Mouse (Mus musculus): ENCODE results near the gene Wdr25. TPM values are rescaled to one million over a fixed set of nuclear protein-coding genes. Genes with fewer than 3 reads are reported as not detected.

The Wdr25 gene
- polyA plus RNA-seq, 1 experiment: not detected

- Histone ChIP-seq H3K4me1 (ENCODE audit: control insufficient read depth, insufficient read depth, low read length) (peaks cover 30% of the 10 kb centered on the region), H3K27ac (ENCODE audit: insufficient read depth, low read depth, low read length) (no peak overlapping the region), H3K4me3 (ENCODE audit: insufficient read depth, low read depth, low read length) (no peak overlapping the region)
- WGBS: 77% methylated on average over 7 of the region's 7 CpGs
- TF ChIP-seq POLR2A (IDR thresholded peaks at IDR 0.05; ENCODE audit: insufficient read depth, low read depth, low read length) (no peak), CTCF (IDR thresholded peaks at IDR 0.05; ENCODE audit: insufficient read depth, low read depth, low read length) (no peak)
Measured at GRCm38 (mm10) chr12:109068738-109069137, 175.3 kb downstream of the Wdr25 start.

- H3K27ac ChIP-seq (ENCODE audit: insufficient read depth, low read depth, low read length): no peak overlapping the region
- no peak overlapping the region for H3K4me3 ChIP-seq (ENCODE audit: insufficient read depth, low read depth, low read length)
- 87% methylated on average over 2 of the region's 2 CpGs for WGBS
- peaks cover 28% of the 10 kb centered on the region for H3K4me1 ChIP-seq (ENCODE audit: control insufficient read depth, insufficient read depth, low read length)
- TF ChIP-seq CTCF (IDR thresholded peaks at IDR 0.05; ENCODE audit: insufficient read depth, low read depth, low read length) (no peak), POLR2A (IDR thresholded peaks at IDR 0.05; ENCODE audit: insufficient read depth, low read depth, low read length) (no peak)
Measured at GRCm38 (mm10) chr12:109069751-109070150, 176.3 kb downstream of the Wdr25 start.

- WGBS: 74% methylated on average over 13 of the region's 13 CpGs
- no peak overlapping the region for H3K4me3 ChIP-seq (ENCODE audit: insufficient read depth, low read depth, low read length)
- TF ChIP-seq CTCF (IDR thresholded peaks at IDR 0.05; ENCODE audit: insufficient read depth, low read depth, low read length): no peak
- no peak for TF ChIP-seq POLR2A (IDR thresholded peaks at IDR 0.05; ENCODE audit: insufficient read depth, low read depth, low read length)
- H3K27ac ChIP-seq (ENCODE audit: insufficient read depth, low read depth, low read length): no peak overlapping the region
- peaks cover 20% of the 10 kb centered on the region for H3K4me1 ChIP-seq (ENCODE audit: control insufficient read depth, insufficient read depth, low read length)
Measured at GRCm38 (mm10) chr12:109071248-109071647, 177.8 kb downstream of the Wdr25 start.

- no peak overlapping the region for H3K27ac ChIP-seq (ENCODE audit: insufficient read depth, low read depth, low read length)
- TF ChIP-seq CTCF (IDR thresholded peaks at IDR 0.05; ENCODE audit: insufficient read depth, low read depth, low read length) (no peak), POLR2A (IDR thresholded peaks at IDR 0.05; ENCODE audit: insufficient read depth, low read depth, low read length) (no peak)
- H3K4me3 ChIP-seq (ENCODE audit: insufficient read depth, low read depth, low read length): no peak overlapping the region
- 65% methylated on average over 6 of the region's 6 CpGs for WGBS
- H3K4me1 ChIP-seq (ENCODE audit: control insufficient read depth, insufficient read depth, low read length): peaks cover 4% of the 10 kb centered on the region
Measured at GRCm38 (mm10) chr12:109074106-109074505, 180.7 kb downstream of the Wdr25 start.

DNA sequence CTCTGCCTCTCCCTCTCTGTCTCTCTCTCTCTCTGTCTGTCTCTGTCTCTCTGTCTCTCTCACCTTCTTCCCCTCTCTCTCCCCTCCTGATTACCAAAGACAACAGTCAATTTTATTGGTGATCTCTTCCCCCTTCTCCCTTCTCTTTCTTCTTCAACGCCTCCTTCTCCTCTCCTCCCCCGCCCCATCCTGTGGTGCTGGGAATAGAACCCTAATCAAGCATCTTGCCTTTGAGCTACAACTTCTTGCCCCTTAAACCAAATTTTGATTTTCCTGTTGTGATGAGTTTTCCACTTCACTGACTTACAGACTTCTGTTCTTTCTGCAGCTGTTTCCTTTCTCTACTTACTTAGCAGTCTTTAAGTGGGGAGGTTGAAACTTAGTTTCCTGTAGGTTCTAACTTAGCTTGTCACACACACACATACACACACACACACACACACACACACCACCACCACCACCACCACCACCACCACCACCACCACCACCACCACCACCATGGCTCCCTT lies 181.4 kb downstream of the Wdr25 start:
- peaks cover 4% of the 10 kb centered on the region for H3K4me1 ChIP-seq (ENCODE audit: control insufficient read depth, insufficient read depth, low read length)
- TF ChIP-seq POLR2A (IDR thresholded peaks at IDR 0.05; ENCODE audit: insufficient read depth, low read depth, low read length) (no peak), CTCF (IDR thresholded peaks at IDR 0.05; ENCODE audit: insufficient read depth, low read depth, low read length) (no peak)
- H3K4me3 ChIP-seq (ENCODE audit: insufficient read depth, low read depth, low read length): no peak overlapping the region
- WGBS: 77% methylated on average over 2 of the region's 2 CpGs
- H3K27ac ChIP-seq (ENCODE audit: insufficient read depth, low read depth, low read length): no peak overlapping the region

DNA sequence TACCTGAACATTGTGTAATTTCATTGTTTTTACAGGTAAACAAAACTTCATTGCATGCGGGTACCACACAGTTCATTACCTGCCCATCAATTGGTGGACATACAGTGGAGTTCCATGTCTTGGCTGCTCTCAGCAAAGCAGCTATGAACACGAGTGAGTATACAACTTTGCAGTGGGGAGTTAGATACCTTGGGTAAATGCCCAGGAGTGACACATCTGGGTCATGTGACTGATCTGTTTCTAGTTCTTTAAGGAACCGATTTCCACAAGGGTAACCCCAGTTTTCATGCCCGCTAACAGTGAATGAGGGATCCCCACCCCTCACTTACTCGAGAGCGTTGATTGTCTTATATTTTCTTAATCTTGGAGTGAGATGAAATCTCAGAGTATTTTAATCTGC lies 183.6 kb downstream of the Wdr25 start:
- no peak for TF ChIP-seq CTCF (IDR thresholded peaks at IDR 0.05; ENCODE audit: insufficient read depth, low read depth, low read length)
- no peak for TF ChIP-seq POLR2A (IDR thresholded peaks at IDR 0.05; ENCODE audit: insufficient read depth, low read depth, low read length)
- no peak overlapping the region for H3K4me3 ChIP-seq (ENCODE audit: insufficient read depth, low read depth, low read length)
- H3K27ac ChIP-seq (ENCODE audit: insufficient read depth, low read depth, low read length): no peak overlapping the region
- peaks cover 4% of the 10 kb centered on the region for H3K4me1 ChIP-seq (ENCODE audit: control insufficient read depth, insufficient read depth, low read length)
- 87% methylated on average over 6 of the region's 6 CpGs for WGBS

Other genes with a start within 250 kb of the Wdr25 start
- not detected in 2 replicates for gene Degs2, start 191.3 kb upstream of the Wdr25 start, polyA plus RNA-seq (2012; ENCODE audit: insufficient read depth, insufficient read length, low replicate concordance, missing spikeins)
- gene Yy1, start 100.7 kb upstream of the Wdr25 start, polyA plus RNA-seq (2012; ENCODE audit: insufficient read depth, insufficient read length, low replicate concordance, missing spikeins): 177 TPM in 1 of 2 replicates, not detected in the other
- gene Slc25a29, start 57.7 kb upstream of the Wdr25 start, polyA plus RNA-seq (2012; ENCODE audit: insufficient read depth, insufficient read length, low replicate concordance, missing spikeins): not detected in 2 replicates
- not detected in 2 replicates for gene Slc25a47, start 57.6 kb upstream of the Wdr25 start, polyA plus RNA-seq (2012; ENCODE audit: insufficient read depth, insufficient read length, low replicate concordance, missing spikeins)
- gene Wars, start 543 bp downstream of the Wdr25 start, polyA plus RNA-seq (2012; ENCODE audit: insufficient read depth, insufficient read length, low replicate concordance, missing spikeins): 429 TPM in 1 of 2 replicates, not detected in the other
- gene Begain, start 174.6 kb downstream of the Wdr25 start, polyA plus RNA-seq (2012; ENCODE audit: insufficient read depth, insufficient read length, low replicate concordance, missing spikeins): not detected in 2 replicates

Data from olfactory bulb, adult 2 months (tissue).